Mouse (Mus musculus): ENCODE measurements around the gene Pdk2. TPM values are rescaled to one million over a fixed set of nuclear protein-coding genes. Genes with fewer than 3 reads are reported as not detected.
"Not testable (repeated sequence)": the region's sequence is repeated elsewhere in the genome, so short reads cannot be mapped to it uniquely, and the experiment has no call there.

Gene Pdk2
- polyA plus RNA-seq, 3 experiments from 2014 or later, result 2.4 to 9.2 (median 8.2) TPM

DNA sequence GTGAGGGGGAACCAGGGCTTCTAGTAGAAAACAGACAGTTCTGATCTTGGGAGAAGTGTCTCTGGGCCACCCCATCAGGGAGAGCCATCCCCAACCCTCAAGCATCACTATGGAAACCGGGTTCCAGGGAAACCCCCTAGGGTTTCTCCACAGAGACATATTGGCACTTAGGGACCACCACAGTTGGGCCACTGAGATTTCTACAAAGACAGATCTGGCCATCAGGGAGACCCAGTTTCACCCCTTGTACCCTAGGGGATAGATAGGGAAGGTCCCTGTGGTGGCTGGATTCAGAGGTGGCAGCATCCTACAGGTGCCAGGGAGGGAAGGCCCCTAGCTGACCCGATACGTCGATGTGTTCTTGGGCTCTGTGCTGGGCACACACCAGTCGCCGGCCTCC, 14.3 kb downstream of the Pdk2 start:
- ATAC-seq, result no peak

DNA sequence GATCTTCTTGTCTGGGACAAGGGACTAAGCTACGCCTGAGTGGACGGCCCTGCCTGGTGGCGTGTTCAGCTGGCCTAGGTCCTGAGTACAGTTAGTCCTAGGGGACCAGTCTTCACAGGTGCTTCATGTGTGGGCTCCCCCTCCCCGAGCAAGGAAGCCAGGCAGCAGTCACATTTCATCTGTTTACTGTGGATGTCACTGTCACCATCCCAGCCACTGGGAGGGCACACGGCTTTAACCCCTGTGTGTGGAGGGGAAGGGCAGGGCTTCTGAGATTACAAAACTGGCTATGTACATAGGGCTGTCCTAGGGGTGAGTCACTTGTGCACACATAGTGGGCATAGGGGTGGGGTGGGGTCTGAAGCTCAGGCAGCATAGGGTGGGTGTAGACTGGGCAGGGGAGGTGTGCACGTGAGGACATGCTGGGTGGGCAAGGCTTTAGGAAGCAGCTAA, 15.0 kb downstream of the Pdk2 start:
- no peak for ATAC-seq

DNA sequence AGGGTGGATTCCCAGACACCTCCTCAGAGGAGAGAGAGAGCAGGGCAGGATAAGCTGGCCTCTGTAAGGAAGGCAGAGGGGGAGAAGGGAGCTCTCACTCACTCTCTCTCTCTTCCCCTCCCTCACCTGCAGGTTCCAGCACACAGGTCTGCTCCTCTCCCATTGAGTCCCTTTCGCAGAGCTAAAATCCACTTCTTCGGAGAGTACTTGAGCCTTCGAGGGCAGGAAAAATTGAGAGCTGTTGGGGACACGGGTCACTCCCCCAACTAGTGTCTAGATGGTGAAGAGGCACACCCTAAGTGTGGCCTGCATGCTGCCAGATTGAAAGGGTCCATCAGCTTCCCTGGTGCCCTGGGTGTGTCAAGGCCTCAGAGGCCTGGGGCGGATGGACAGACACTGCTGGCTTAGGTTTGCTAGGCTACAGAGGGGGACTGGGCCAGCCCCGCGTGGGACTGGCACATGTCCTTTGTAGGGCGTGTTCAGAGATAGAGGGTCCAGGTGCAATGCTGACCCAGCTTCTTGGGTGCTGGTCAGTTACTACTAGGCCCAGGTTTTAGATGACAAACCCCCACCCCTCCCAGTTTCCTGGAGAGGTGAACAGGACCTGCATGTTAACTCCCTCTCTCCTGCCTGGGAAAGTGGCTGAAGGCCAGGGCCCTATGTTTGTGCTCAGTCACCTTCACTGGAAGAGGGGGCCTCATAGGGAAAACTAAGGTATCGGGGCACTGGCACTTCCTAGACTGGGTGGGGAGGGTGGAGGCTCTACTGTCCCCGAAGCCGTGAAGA, 15.7 kb downstream of the Pdk2 start:
- ATAC-seq, result no peak

DNA sequence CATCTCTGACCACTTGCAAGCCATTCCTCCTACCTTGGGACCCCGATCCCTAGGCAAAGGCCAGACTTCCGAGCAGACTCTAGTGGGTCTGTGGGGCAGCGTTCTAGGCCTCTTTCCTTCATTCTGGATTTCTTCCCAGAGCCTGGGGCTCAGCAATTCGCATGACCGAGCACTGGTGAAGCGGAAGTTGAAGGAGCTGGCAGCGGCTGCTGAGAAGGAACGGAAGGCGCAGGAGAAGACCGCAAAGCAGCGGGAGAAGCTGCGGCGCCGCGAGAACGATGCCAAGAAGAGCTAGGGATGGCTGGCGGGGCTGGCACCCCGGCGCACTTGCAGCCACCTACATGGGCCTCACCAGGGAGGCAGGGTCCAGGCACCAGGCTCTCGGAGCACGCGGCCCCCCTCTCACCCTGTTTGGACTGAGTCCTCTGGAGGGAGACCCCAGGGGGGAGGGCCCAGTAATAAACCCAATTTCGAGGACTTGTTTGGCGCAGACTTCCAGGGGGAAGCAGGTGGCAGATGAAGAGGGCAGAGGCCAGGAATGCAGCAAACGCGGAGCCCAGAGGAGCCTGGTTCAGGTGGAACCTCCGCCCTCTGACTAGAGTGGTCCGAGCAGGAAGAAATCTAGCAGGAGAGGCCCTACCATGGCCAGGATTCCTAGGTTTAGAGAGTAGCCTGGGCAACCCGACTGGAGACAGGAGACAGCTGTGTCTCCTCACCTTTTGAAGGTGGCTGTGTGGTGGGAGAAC, 16.5 kb downstream of the Pdk2 start:
- no peak for ATAC-seq

DNA sequence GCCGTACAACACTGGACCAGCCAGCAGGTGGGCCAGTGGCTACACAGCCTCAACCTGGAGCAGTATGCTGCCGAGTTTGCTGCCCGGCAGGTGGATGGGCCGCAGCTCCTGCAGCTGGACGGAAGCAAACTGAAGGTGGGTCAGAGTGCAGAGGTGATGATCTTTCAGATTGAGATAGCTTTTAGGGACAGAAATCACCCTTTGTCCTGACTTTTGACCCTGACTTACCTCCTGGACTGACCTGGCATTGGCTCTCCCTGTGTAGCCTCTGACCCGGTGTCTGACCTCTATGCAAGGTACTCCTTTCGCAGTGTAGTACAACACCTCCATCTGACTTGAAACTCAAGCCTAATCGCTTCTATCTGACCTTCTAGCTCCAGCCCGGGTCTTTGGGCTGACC, 17.7 kb downstream of the Pdk2 start:
- no peak for ATAC-seq

DNA sequence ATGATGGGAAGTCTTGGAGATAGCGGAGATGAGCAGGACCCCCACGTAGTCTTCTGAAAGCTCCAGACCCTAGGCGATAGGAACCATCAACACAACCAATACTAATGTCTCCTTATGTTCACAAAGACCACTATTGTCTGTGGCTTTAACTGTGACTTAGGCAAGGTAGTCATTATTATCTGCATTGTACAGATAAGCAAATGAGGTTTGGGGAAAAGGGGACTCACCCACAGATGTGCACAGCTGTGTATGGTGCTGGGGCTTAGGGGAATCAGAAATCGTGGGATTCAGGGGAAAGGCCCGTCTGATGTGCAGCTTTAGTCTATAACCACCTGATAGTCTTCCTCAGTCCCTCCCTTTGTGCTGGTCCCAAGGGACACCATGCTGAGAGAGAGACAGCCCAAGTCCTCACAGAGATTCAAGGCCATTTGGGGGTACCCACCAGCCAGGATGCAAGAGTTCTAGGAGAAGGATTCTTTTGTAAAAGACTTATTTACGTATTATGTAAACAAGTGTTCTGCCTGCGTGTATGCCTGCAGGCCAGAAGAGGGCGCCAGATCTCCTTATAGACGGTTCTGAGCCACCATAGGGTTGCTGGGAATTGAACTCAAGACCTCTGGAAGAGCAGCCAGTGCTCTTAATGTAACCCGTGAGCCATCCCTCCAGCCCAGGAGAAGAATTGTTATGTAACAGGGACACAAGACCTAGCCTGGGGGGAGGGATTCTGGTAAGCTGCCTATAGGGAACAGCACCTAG, 18.7 kb downstream of the Pdk2 start:
- ATAC-seq, result no peak

DNA sequence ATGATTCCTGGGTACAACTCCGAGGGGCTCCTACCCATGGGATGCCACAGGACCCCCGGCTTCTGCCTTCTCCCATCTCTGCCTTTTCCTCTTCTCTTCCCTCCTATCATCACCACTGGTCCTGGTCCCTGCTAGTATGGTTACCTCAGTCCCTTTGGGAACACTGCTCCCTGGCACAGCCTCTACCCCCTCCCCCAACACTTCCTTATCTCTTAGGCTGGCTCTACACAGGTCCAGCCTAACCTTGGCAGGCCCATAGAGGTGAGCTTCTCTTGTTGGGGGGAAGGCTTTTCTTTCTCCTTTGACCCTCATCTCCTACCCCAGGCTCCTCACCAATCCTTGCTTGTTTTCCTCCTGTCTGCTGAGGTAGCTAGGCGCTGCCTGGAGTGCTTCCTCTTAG, 25.7 kb downstream of the Pdk2 start:
- ATAC-seq, result no peak

DNA sequence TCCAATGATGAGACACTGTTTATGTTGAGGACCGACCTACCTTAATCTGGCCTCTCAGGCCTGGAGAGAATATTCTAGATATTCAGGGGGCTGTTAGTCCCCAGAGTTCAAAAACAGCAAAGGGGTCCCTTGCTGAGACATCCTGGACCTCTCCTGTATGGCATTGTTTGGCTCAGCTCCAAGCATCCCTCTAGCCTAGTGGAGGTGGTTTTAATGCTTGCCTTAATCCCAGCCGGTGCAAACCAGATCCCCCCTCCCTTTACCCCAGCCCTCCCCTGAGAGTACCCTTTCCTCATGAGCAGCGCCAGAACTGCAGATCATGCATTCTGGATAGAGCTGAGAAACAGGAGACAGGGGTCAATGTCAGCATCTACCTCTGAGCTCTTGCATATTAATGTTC, 28.7 kb downstream of the Pdk2 start:
- ATAC-seq, result no peak

DNA sequence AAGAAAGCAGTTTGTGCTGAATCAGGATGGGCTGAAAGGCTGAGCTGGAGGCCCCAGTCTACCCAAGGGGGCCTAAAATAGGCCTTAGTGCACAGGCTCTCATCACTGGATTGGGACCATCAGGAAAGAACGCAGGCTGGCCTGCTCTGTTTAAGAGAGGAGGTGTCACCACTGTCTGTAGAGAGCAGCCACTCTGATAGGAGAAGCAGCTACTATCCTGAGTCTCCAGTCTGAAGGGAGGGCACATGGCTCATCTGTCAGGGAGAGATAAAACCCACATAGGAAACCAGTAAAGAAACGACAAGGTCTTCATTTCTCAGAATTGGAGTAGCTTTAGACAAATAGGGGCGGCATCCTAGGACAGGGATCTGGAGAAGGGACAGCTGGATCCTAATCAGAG, 29.1 kb downstream of the Pdk2 start:
- no peak for ATAC-seq

DNA sequence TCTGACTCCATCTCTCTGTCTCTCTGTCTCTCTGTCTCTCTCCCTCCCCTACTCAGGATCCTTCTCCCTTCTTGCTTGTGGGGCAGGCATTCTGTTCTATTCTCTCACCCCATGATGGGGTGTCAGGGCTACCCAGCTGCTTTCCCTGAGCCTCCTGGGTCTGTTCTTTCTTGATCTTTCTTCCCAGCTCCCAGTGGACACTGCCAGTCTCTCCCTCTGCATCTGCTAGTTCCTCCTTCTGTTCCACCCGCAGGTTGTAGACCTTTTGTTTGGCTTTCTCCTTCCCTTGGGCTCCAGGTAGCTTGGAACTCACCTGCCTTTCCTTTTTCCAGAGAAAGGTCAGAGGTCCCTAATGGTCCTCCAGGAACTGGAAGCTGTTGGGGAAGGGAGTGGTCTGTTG, 29.7 kb downstream of the Pdk2 start:
- no peak for ATAC-seq

DNA sequence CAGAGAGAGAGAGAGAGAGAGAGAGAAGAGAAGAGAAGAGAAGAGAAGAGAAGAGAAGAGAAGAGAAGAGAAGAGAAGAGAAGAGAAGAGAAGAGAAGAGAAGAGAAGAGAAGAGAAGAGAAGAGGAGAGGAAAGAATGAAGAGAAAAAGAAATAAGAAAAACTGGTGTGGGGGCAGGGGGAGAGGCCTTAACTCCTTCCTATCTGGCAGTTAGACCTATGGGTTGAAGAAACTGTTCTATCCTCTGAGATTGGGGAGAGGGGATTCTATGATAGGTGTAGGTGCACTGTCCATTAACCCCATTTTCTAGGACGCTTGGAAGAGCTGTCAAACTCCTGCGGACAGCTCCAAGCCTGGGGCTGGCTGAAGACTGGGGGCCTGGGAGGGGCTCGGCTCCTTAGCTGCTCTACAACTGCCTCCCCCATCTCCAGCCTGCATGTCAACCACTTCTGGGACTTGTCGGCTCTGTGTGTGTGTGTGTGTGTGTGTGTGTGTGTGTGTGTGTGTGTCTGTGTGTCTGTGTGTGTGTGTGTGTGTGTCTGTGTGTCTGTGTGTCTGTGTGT, 30.2 kb downstream of the Pdk2 start:
- ATAC-seq, result not testable (repeated sequence)

DNA sequence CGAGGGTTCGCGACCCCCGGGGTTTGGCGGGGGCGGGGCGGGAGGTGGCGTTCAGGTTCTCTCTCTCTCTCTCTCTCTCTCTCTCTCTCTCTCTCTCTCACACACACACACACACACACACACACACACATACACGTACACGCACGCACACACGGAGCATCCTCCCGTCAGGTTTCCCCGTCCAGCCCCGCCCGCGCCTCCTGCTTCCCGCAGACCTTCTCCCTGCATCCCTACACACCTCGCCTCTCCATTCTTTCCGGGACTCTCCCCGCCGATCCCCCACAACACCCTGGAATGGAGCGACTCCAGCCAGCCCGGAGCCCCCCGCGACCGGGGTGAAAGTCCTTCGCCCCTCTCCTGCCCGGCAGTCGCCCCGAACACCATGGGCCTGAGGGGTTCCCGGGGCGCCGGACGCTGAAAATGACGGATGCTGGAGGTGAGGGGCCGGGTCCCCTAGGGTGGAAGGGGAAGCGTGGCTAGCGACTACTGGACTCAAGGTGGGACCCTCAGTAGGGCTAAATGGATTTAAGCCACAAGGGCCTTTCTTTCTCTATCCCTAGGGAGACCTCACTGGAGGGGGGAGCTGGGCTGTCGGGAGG, 30.9 kb downstream of the Pdk2 start:
- no peak for ATAC-seq

DNA sequence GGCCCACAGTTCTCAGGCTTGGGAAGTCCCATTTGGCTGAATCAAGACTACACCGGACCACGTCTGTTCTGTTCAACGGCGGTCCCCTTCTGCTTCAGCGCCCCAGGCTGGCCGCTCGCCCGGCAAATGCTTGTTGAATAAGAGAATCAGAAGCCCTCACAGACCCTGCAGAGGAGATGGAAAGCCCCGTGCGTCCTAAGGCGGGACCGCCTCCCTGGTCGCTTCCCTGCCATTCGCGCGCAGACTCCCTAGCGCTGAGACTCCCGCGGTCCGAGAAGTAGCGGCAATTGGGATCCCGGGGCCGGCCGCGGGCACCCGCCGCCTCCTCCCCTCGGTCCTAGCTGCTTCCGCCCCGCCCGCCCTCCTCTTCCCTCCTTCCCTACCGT, 31.5 kb downstream of the Pdk2 start, which contains the start of gene Samd14:
Samd14 (plus strand) TSS at position 251 of the 386 bp plus-strand sequence.
- ATAC-seq, result peak; percentile 22

DNA sequence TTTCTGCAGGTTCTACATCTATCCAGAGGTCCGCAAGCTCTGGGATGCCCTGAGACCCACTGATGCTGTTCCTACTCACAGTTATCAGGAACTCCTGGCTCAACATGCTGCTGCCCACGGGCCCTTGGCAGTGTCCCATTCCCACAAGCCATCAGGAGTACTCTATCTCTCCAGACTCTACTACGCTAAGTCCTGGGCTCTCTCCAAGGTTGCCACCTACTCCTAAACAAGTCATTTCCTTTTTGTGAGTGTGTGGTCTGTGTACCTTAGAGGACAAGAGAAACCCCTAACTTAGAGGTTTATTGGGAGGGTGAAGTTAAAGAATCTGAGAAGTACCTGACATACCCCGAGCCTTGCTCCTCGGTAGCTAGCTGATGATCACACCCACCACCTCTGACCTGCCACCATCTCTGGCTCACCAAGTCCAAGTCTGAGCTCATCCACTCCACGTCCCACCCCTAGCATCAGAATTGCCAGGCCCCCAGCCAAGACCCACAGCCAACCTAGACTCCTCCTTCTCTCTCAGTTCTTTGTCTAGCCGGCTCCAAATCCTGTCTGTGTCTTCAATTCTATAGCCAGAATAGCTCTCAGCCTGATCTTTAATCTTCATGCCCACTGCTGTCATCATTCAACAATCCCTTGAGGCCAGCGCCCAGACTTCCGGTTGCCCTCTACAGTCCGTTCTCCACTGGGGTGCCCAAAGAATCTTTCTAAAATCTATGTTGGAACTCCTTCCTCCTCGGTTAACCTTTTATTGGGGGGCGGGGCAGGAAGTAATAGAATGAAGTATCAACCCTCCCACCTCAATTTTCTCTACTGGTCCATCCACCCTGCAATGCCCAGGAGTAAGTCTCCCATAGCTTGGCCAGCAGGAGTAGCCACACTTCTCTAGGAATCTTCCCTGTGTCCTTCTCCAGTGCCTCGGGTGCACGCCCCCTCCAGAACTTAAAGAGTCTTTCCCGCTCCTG, 32.2 kb downstream of the Pdk2 start:
- peak; percentile 20 for ATAC-seq

DNA sequence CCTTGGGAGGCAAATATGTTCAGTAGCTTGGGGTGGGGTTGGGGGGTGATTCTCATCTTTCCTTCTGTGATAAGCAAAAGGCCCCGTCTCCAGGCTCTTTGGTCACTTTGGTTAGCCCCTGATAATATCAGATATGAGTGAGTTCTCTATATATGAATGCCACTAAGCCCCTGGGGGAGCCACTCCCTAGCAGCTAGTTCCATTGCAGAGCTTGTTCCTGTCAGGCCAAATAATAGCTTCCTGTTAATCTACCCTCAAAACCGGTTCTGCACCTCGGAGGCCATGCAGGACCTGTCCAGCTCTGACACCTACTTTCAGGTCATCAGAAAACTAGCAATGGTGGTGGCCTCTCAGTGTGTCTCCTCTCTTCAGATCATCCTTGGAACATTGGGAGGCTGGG, 33.7 kb downstream of the Pdk2 start:
- no peak for ATAC-seq

DNA sequence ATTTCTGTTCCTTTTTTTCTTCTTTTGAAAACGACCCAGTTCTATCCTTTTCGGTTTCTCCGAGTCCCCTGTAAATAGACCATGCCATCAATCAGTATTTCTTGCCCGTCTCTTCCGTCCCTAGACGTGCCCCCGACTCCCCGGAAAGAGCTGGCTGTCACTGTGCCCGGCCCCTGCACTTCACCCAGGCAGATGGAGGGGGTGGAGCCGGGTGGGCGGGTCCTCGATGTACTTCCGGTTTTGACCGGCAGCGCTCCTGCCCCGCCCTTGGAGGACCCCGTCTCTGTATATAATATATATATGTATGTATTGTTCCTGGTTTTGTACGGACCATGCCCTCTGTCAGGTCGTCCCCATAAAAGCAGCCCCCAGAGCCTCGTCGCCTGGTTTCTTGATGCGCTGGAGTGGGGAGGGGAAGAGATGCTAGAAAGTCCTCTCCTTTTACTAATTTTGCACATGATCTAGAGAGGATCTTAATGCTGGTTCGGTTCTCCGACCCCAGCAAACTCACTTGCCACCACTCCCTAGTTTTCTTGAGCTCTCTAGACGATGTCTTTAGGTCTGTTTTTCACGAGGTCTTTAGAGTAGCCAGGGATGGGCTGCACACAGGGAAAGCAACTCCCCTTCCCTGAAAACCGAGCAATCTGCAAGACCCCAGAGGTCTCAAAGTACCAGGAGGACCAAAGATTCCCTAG, 34.5 kb downstream of the Pdk2 start:
- ATAC-seq, result peak; percentile 66

DNA sequence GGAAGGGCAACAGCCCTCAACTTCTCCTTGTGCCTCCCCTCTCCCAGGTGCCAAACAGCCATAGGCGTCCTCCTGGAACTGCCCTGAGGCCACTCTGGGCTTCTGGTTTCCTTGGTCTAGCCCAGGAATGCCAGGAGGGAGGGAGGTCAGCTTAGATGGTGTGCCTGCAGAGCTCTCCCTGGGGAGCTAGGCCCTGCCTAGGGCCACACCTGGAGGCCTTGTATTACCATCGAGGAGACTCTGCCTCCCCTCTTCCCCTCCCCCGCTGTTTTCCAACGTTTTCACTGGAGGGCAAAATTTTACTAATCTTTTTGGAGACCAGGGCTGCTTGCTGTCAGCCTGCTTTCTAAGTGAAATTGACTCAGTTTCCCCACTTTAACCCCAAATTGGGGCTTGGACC, 35.1 kb downstream of the Pdk2 start:
- ATAC-seq, result no peak

DNA sequence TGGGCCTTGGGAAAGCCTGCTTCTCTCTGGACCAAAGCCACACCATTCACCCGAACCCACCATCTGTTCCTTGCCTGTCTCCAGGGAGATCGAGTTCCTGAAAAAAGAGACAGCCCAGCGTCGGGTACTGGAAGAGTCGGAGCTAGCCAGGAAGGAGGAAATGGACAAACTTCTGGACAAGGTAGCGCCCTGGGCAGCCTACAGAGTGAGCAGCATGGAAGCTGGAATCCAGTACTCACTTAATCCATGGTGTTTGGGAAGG, 36.3 kb downstream of the Pdk2 start:
- no peak for ATAC-seq

DNA sequence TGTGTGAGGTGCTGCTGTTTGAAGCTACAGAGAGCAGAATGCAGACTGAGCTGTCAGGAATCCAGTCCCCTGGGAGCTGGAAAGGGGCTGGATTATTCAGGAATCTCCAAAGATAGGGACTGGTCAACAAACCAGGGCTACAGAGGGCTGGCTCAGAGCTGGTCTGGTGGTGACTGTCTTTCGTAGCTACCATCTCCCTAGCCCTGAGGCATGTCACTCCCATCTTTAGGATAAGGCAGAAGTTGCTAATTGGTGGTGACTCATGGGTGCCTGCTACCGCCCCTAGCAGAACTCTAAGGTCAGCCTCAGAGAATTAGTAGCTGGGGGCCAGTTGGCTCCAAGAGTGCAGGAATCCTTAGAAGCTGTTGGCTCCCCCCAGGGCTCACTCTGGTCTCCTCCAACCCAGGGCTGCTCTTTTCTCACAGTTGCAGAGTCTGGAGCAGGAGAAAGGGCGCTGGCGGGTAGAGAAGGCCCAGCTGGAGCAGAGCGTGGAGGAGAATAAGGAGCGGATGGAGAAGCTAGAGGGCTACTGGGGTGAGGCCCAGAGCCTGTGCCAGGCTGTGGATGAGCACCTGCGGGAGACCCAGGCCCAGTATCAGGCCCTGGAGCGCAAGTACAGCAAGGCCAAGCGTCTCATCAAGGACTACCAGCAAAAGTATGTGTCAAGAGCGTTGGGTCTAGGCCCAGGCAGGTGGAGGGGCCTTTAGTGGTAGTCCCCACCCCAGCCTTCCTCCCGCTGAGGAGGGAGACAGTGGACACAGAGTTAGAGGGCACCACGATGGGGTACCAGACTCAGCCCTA, 36.8 kb downstream of the Pdk2 start:
- ATAC-seq, result no peak

DNA sequence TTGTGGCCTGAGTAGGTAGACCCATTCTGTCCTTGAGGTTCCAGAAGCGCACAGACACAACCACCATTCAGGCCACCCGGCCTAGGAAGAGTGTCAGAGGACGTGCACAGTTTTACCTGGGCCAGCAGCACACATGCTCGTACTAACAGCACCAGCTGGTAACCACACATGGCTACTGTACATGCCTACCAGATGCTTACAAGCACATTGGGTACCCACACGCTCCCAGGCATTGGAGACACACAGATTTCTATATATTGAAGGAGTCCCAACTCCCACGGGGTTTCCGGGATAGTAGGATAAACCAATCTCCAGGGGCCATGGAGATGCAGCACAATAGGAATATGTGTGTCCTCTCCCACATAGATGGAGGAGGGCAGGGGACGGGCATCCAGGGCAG, 38.4 kb downstream of the Pdk2 start:
- no peak for ATAC-seq

All from inflammation-experienced regulatory T-cells, adult 6 months (primary cell).